Mouse (Mus musculus) liver, embryonic 16.5 days (tissue): ENCODE data around the gene Dnase2a. TPM values are rescaled to one million over a fixed set of nuclear protein-coding genes. Genes with fewer than 3 reads are reported as not detected.

ENCODE experiments used
- ATAC-seq: fragments of 200-750 bp; cut with Nextera tagmentation; 2 replicates; pipeline ENCODE4 v1.8.0; 2017; ENCODE audit warnings: low read depth, mild to moderate bottlenecking, moderate number of reproducible peaks, moderate library complexity
- H3K27ac ChIP-seq: fragments of 300-500 bp; sonication (generic); 2 replicates; pipeline ENCODE4 v1.5.1; 2014; ENCODE audit warnings: mild to moderate bottlenecking, low read length
- H3K27me3 ChIP-seq: fragments of 300-500 bp; sonication (generic); 2 replicates; pipeline ENCODE4 v1.6.1; 2014; ENCODE audit warnings: low read depth, low read length, mixed read lengths; ENCODE audit not compliant: control insufficient read depth, insufficient read depth
- H3K36me3 ChIP-seq: fragments of 300-500 bp; sonication (generic); 2 replicates; pipeline ENCODE4 v1.6.1; 2014; ENCODE audit warnings: mild to moderate bottlenecking; ENCODE audit not compliant: control insufficient read depth, insufficient read depth
- H3K4me1 ChIP-seq: fragments of 300-500 bp; sonication (generic); 2 replicates; pipeline ENCODE4 v1.6.1; 2014; ENCODE audit warnings: low read depth, low read length, mixed read lengths; ENCODE audit not compliant: control insufficient read depth
- H3K4me2 ChIP-seq: fragments of 300-500 bp; sonication (generic); 2 replicates; pipeline ENCODE4 v1.6.1; 2014; ENCODE audit warnings: low read depth, low read length, mixed read lengths
- H3K4me3 ChIP-seq: fragments of 300-500 bp; sonication (generic); 2 replicates; pipeline ENCODE4 v1.5.1; 2014; ENCODE audit warnings: low read depth, mild to moderate bottlenecking, low read length
- H3K9ac ChIP-seq: fragments of 300-500 bp; sonication (generic); 2 replicates; pipeline ENCODE4 v1.6.1; 2014; ENCODE audit warnings: low read depth, low read length
- H3K9me3 ChIP-seq: fragments of 300-500 bp; sonication (generic); replicated peaks from 2 replicates; pipeline ENCODE4 v1.6.1; 2016; ENCODE audit warnings: low read length; ENCODE audit not compliant: control insufficient read depth
- WGBS: fragments of 180-500 bp; shearing (Covaris S2); extraction: QIAGEN DNeasy Blood & Tissue Kit; methylation state at CpG from one replicate; pipeline ENCODE4 v1.1.7; 2014; ENCODE audit not compliant: insufficient replicate concordance; 5-methylcytosine and 5-hydroxymethylcytosine counted together
- polyA plus RNA-seq: library from polyadenylated mRNA; unstranded; fragments of >200 nt; fragmentation: Nextera tagmentation; extraction: Ambion mirVana; gene quantifications from 2 replicates; pipeline ENCODE4 v1.2.1, GENCODE M21; 2015

Gene Dnase2a
- polyA plus RNA-seq, 1 experiment from 2014 or later, result 12.5 TPM

DNA sequence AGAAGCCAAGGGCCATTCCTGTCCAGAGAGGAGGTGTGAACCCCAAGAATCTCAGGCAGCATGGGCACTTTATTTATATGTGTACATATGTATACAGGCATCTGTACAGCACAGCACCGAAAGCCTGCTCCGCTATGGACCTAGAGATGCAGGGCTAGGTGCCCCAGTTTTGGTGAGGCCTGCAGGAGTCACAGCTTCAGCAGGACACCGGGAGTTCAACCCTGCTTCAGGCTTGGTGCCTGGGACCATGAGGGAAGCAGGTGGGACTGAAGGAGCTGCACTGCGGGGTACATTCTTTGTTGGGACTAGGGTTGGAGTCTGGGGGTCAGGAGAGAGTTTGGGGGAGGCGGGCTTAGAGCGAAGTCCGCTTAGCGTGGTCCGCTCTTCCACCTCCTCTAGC is 3.5 kb downstream of the Dnase2a start:
- Histone ChIP-seq H3K4me1 (peaks cover 43% of the 10 kb centered on the region), H3K27me3 (peaks cover 16% of the 10 kb centered on the region), H3K36me3 (peaks cover 2% of the 10 kb centered on the region), H3K9ac (no peak overlapping the region), H3K4me3 (no peak overlapping the region), H3K9me3 (no peaks in the 10 kb centered on the region), H3K27ac (no peak overlapping the region), H3K4me2 (no peak overlapping the region)
- ATAC-seq, result no peak
- WGBS, result 89% methylated on average over 9 of the region's 9 CpGs

DNA sequence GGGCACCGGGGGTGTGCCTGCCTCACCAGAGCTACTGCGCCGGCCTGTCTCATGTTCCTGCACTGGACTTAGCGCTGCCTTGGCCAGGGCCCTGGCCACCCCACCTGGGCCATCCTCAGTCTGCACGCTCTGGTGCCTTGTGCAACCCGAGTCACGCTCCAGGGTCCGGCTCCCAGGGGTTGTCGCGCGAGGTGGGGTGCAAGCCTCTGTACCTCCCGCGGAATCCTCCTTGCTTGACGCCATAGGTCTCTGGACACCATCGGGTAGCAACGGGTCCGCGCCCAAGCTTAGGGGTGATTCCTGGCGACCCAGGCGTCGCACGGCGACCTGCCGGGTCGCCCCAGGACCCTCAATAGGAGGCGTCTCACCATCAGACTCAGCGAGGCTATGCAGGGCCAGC is 4.0 kb downstream of the Dnase2a start:
- H3K4me1 ChIP-seq, result peaks cover 43% of the 10 kb centered on the region
- H3K36me3 ChIP-seq, result no peaks in the 10 kb centered on the region
- ATAC-seq, result no peak
- peak overlapping the region; percentile 92 for H3K4me2 ChIP-seq
- H3K9me3 ChIP-seq, result no peaks in the 10 kb centered on the region
- H3K27ac ChIP-seq, result no peak overlapping the region
- H3K9ac ChIP-seq, result peak overlapping the region; percentile 60
- peaks cover 16% of the 10 kb centered on the region for H3K27me3 ChIP-seq
- H3K4me3 ChIP-seq, result peak overlapping the region; percentile 63
- 34% methylated on average over 27 of the region's 27 CpGs for whole genome bisulfite sequencing

DNA sequence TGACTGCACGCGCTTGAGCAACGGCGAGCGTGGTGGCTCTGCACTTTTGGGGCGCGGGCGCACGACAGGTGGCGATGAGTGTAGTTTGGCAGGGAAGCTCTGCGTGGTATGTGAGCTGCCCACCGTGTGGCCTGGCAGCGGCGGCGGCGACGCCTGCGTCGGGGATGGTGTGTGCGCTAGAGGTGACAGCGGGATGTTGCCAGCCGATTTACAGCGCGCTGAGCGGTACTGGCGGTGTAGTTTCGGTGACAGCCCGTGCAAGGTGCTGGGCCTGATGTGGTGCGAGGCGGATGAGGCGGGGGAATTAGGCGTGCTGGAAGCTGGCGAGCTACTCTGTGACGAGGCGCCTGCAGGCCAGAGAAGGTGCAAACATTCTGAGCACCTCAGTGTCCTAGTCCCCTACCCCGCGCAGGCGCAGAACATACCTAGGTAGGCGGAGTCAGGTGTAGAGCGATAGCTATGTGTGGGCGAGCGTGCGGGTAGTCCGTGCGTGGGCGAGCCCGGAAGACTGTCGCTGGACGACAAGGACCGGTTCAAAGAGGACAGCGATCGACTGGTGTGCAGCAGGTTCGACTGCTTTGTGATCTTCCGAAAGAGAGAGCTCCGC is 4.6 kb downstream of the Dnase2a start:
- ATAC-seq, result peak; percentile 60
- Histone ChIP-seq H3K36me3 (no peaks in the 10 kb centered on the region), H3K9me3 (no peaks in the 10 kb centered on the region), H3K9ac (peak overlapping the region; percentile 60), H3K27me3 (peaks cover 19% of the 10 kb centered on the region), H3K27ac (peak overlapping the region; percentile 1; the same call in 1 of the 2 replicates), H3K4me1 (peaks cover 39% of the 10 kb centered on the region), H3K4me2 (peak overlapping the region; percentile 92), H3K4me3 (peak overlapping the region; percentile 63)
- 1% methylated on average over 55 of the region's 55 CpGs for WGBS

DNA sequence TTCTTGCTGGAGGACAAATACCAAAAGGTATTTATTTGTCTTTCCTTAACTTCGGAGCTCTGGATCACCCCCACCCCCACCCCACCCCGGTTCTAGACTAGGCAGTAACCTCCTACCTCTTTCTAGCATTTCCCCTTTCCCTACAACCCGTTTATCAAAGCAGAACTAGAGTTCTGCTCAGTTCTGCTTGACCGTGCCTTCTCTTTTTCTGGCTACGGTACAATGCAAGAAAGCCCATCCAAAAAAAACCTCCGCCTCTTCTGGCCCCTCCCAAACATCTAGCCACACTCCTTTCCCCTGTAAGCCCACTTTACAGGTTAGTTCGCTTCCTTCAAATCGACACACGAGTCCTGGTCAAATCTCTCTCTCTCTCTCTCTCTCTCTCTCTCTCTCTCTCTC is 5.1 kb downstream of the Dnase2a start:
- ATAC-seq, result no peak
- Histone ChIP-seq H3K9me3 (no peaks in the 10 kb centered on the region), H3K27me3 (peaks cover 21% of the 10 kb centered on the region), H3K9ac (peak overlapping the region; percentile 60), H3K4me2 (peak overlapping the region; percentile 92), H3K36me3 (no peaks in the 10 kb centered on the region), H3K4me3 (peak overlapping the region; percentile 63), H3K27ac (peak overlapping the region; percentile 1; the same call in 1 of the 2 replicates), H3K4me1 (peaks cover 39% of the 10 kb centered on the region)
- 6% methylated on average over 9 of the region's 9 CpGs for WGBS

DNA sequence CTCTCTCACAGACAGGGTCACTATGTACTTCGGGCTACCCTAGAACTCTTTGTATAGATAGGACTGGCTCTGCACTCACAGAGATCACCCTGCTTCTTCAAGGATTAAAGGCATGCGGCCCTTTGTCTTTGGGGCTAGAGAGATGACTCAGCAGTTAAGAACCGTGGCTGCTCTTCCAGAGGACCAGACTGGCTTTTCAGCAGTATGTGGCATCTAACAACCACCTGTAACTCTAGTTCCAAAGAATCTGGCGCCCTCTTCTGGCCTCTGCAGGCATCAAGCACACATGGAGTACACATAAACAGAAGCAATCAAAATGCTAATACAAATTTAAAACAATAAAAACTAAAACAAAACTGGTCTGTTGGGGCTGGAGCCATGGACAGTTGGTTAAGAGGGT is 5.6 kb downstream of the Dnase2a start:
- Histone ChIP-seq H3K9me3 (no peaks in the 10 kb centered on the region), H3K4me2 (peak overlapping the region; percentile 92), H3K4me3 (peak overlapping the region; percentile 63; the same call in 1 of the 2 replicates), H3K27ac (no peak overlapping the region), H3K4me1 (peaks cover 36% of the 10 kb centered on the region), H3K36me3 (no peaks in the 10 kb centered on the region), H3K27me3 (peaks cover 21% of the 10 kb centered on the region), H3K9ac (no peak overlapping the region)
- ATAC-seq, result no peak
- WGBS, result 25% methylated on average over 4 of the region's 4 CpGs

DNA sequence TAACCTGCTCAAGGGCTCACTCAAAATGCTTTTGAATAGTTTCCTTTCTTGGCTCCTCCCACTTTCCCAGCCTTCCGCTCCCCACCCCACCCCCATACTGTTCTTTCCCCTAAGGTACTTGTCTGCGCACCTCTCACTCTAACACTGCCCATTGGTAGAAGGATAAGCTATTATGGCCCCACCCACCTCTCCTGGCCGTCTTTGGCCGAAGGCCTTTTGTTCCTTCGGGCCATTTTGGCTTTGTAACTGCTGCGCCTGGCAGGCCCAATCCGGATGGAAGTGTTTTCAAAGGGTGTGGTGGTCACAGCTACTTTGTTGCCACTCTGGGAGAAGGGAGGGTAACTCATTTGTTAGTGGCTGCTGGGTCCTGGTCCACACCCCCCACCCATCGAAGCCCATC is 6.9 kb downstream of the Dnase2a start:
- Histone ChIP-seq H3K9ac (no peak overlapping the region), H3K27ac (no peak overlapping the region), H3K36me3 (no peaks in the 10 kb centered on the region), H3K4me2 (no peak overlapping the region), H3K9me3 (no peaks in the 10 kb centered on the region), H3K4me3 (no peak overlapping the region), H3K27me3 (peaks cover 21% of the 10 kb centered on the region), H3K4me1 (peaks cover 23% of the 10 kb centered on the region)
- 78% methylated on average over 8 of the region's 8 CpGs for WGBS
- ATAC-seq, result no peak

DNA sequence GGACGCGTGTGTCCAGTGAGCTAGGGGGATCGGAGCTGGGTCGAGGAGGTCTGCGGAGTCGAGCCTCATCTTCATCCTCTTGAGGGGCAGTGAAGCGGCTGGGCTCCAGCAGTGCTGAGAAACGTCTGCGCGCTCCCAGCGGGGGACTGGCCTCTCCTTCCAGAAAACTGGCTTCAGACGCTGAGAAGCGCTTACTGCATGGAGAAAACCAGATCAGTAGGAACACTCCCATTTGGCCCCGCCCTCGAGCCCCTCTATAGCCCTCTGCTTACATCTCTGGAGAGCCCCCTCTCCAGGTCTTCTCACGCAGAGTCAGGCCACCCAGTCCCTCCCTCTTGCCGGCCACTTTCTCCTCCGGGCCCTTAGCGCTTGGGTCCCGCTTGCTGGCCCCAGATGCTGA is 9.4 kb downstream of the Dnase2a start:
- 42% methylated on average over 20 of the region's 20 CpGs for WGBS
- Histone ChIP-seq H3K4me3 (no peak overlapping the region), H3K9me3 (no peaks in the 10 kb centered on the region), H3K27me3 (peaks cover 8% of the 10 kb centered on the region), H3K36me3 (no peaks in the 10 kb centered on the region), H3K27ac (no peak overlapping the region), H3K9ac (no peak overlapping the region), H3K4me2 (no peak overlapping the region), H3K4me1 (peaks cover 13% of the 10 kb centered on the region)
- no peak for ATAC-seq

DNA sequence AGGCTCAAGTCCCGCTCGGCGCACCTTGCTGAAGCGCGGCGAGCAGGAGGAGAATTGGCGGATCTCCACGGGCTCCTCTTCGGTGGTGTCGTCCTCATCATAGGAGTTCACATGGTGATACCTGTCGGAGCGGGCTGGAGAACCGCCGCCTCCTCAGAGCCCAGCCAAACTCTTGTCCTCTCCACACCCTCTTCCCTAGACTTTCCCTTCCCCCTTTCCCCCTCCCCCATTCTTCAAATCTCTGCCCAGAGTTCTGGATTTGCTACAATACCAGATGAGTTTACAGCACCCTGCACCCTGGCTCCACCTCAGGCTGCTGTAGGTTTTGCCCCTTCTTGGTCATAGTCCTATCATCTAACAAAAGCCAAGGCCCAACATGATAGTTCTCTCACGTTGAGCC is 10.3 kb downstream of the Dnase2a start:
- no peak overlapping the region for H3K9ac ChIP-seq
- peaks cover 5% of the 10 kb centered on the region for H3K27me3 ChIP-seq
- 87% methylated on average over 15 of the region's 15 CpGs for WGBS

DNA sequence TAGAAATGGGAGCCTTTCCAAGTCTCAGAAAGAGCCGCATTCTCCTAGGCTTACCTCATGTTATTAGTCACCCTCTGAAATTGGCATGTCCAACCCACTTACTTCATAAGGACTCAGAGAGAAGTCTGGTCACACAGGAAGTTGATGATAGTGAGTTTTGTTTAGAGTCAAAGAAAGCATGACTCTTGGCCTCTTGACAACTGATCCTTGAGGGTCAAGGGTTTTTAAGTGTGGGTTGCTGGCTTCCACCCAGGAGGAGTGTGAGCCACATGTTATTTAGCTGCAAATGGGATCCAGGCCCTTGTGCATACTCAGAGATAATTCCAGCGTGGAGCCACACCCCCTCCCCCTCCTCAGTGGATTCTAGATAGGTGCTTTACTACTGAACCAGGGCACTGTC is 13.2 kb downstream of the Dnase2a start:
- Histone ChIP-seq H3K27ac (no peak overlapping the region), H3K4me2 (no peak overlapping the region), H3K27me3 (peaks cover 8% of the 10 kb centered on the region), H3K9ac (no peak overlapping the region), H3K4me1 (no peaks in the 10 kb centered on the region), H3K36me3 (no peaks in the 10 kb centered on the region), H3K4me3 (no peak overlapping the region), H3K9me3 (no peaks in the 10 kb centered on the region)
- WGBS, result 48% methylated on average over 2 of the region's 2 CpGs
- no peak for ATAC-seq

More for the DNA sequence above, 10.3 kb downstream of the Dnase2a start:
- no peak for ATAC-seq
- Histone ChIP-seq H3K4me1 (peaks cover 5% of the 10 kb centered on the region), H3K36me3 (no peaks in the 10 kb centered on the region), H3K27ac (no peak overlapping the region), H3K9me3 (no peaks in the 10 kb centered on the region), H3K4me3 (no peak overlapping the region), H3K4me2 (no peak overlapping the region)
